Mouse (Mus musculus): Measurements from ENCODE around the gene Rgs7.

GRCm38 (mm10) chr1:175346162-175346561, 146.1 kb downstream of the Rgs7 start:
- TF ChIP-seq CTCF (IDR thresholded peaks at IDR 0.05; ENCODE audit: insufficient read depth, low read length) (no peak), POLR2A (IDR thresholded peaks at IDR 0.05; ENCODE audit: borderline replicate concordance, extremely low read depth, low read depth, low read length) (no peak)

Measured in lung, adult 2 months (tissue).